Mouse (Mus musculus): Measurements from ENCODE around the gene Cdh1.

DNA sequence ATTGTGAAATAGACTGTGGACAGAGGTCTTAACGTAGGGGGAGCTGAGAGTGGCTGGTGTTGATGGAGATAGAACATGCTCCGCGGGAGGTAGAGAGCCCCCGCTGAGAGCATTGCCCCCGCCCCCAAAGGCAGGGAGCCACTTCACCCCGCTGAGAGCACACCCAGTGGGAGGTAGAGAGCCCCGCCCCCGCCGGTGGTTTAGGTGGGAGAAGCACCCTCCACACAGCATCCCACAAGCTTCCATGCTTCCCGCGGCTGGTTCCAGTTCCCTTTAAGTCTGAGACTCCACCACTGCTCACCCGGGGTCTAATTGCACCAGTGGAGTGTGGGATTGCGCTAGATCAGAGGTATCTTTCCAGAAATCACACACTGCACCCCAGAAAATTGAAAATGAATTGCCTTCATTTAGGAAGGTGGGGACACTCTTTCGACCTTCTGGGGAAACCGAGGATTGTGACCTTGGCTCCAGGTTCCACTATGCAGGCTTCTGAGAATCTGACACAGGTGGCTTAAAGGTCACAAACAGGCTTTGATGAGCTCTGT, 3.5 kb downstream of the Cdh1 start:
- TF ChIP-seq ZNF384 (IDR thresholded peaks at IDR 0.05; ENCODE audit: low read depth, low read length) (no peak), HCFC1 (IDR thresholded peaks at IDR 0.05; ENCODE audit: borderline replicate concordance, insufficient read depth, low read length) (no peak), ZC3H11A (IDR thresholded peaks at IDR 0.05; ENCODE audit: borderline replicate concordance, low read depth, low read length) (no peak), CHD2 (IDR thresholded peaks at IDR 0.05; ENCODE audit: low read depth, low read length) (no peak)
